Mouse (Mus musculus) gastrocnemius, postnatal 36 days (tissue): Measurements from ENCODE around the gene Gm10306. TPM values are rescaled to one million over a fixed set of nuclear protein-coding genes. Genes with fewer than 3 reads are reported as not detected.

Experiments
- DNase-seq, 2 experiments: peaks; one replicate each; pipeline ENCODE4 v3.0.0; 2022
- intact Hi-C: fragments of 180-260 bp; cut with DNase I; formaldehyde crosslinking; loops from one replicate; pipeline ENCODE4 v1.15.1; 2025
- total RNA-seq, 2 experiments: library from RNA; stranded (reverse); gene quantifications; 2 replicates each; pipeline ENCODE4 v1.2.3; 2021

Gene Gm10306
- total RNA-seq, 2 experiments from 2014 or later, result not detected

DNA sequence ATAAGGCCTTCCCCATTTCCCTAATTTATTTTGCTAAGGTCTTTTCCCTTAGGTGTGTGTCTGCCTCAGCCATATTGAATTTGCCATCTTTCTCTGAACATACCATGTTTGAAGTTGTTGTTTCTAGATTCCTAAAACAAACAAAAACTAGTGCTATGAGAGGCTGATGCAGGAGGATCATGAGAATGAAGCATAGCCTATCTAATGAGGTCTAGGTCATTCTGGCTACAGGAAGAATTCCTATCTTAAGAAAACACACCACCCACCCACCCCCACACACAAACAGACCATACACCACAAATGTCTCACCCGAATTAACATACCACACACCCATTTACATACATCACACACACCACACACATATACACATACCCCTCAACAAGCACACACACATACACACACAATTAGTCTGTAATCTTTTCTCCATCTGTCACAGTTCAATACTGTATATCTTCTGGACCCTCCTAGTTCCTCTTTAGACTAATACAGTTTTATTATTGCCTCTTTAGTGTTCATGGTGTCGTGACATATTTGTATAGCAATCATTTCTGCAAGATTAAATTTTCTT, 48.2 kb downstream of the Gm10306 start:
- intact Hi-C loops, result loop anchor here (5.0 kb wide), 1 partner anchor 47 kb away; the partner anchor contains the start of genes Caap1 and Gm10306

GRCm38 (mm10) chr4:94605591-94605990, 49.2 kb downstream of the Gm10306 start:
- intact Hi-C loops, result no loop called here
- DNase-seq, result no peak

More for the DNA sequence above, 48.2 kb downstream of the Gm10306 start:
- no peak for DNase-seq

Other genes with a start within 250 kb of the Gm10306 start
- gene Caap1, start 250 bp downstream of the Gm10306 start, total RNA-seq, result 1 to 10 TPM; 1.9 to 2.4 TPM
- 10 to 100 TPM; 31.3 to 32.6 TPM for gene Plaa, start 46.7 kb downstream of the Gm10306 start, total RNA-seq
- gene Ift74, start 57.9 kb downstream of the Gm10306 start, total RNA-seq, result 1 to 10 TPM; 6.1 TPM
- not detected for gene Lrrc19, start 93.6 kb downstream of the Gm10306 start, total RNA-seq
- gene Tek, start 182.7 kb downstream of the Gm10306 start, total RNA-seq, result 10 to 100 TPM; 11.7 to 13.7 TPM